Mouse (Mus musculus) spleen, adult 2 months (tissue): ENCODE results near the gene Brip1. TPM values are rescaled to one million over a fixed set of nuclear protein-coding genes. Genes with fewer than 3 reads are reported as not detected.

Experiments
- DNase-seq, 2 experiments: peaks; one replicate each; pipeline versions ENCODE4 v3.0.0 to v3.0.0-alpha.2; 2012 to 2021; ENCODE audit warnings: low spot score in 2 of 2, low read depth in 1 of 2
- H3K27ac ChIP-seq: fragments of 200-500 bp; 2 replicates; pipeline ENCODE4 v1.5.1; 2012; ENCODE audit warnings: low read length, inconsistent platforms; ENCODE audit not compliant: insufficient read depth
- H3K27me3 ChIP-seq: fragments of 200-500 bp; 2 replicates; pipeline ENCODE4 v1.6.1; 2012; ENCODE audit warnings: mild to moderate bottlenecking, moderate library complexity, low read length, inconsistent platforms; ENCODE audit not compliant: control insufficient read depth, insufficient read depth
- H3K36me3 ChIP-seq: fragments of 200-500 bp; 2 replicates; pipeline ENCODE4 v1.6.1; 2012; ENCODE audit warnings: mild to moderate bottlenecking, low read length, inconsistent platforms; ENCODE audit not compliant: control insufficient read depth, insufficient read depth
- H3K4me1 ChIP-seq: fragments of 200-500 bp; 2 replicates; pipeline ENCODE4 v1.6.1; 2011; ENCODE audit warnings: inconsistent platforms; ENCODE audit not compliant: control insufficient read depth, insufficient read depth, insufficient read length
- H3K4me3 ChIP-seq: fragments of 200-500 bp; 2 replicates; pipeline ENCODE4 v1.5.1; 2011; ENCODE audit warnings: mild to moderate bottlenecking, inconsistent platforms; ENCODE audit not compliant: insufficient read depth, insufficient read length; ENCODE audit errors: extremely low read depth
- CTCF ChIP-seq: fragments of 200-500 bp; IDR thresholded peaks from 2 replicates; pipeline ENCODE4 v1.5.1; 2011; ENCODE audit warnings: mild to moderate bottlenecking, inconsistent platforms; ENCODE audit not compliant: insufficient read depth, insufficient read length, insufficient replicate concordance; ENCODE audit errors: extremely low read depth
- POLR2A ChIP-seq: fragments of 200-500 bp; IDR thresholded peaks from 2 replicates; pipeline ENCODE4 v1.6.1; 2011; ENCODE audit warnings: low read depth, low read length, inconsistent platforms
- WGBS: fragments of 180-500 bp; shearing (Covaris S2); methylation state at CpG from one replicate; pipeline ENCODE4 v1.1.7; 2018; 5-methylcytosine and 5-hydroxymethylcytosine counted together
- polyA plus RNA-seq: library from polyadenylated mRNA; depleted of rRNA; stranded (reverse); fragments of >200 nt; gene quantifications from 2 replicates; pipeline ENCODE4 v1.2.3, GENCODE M21; 2012

Gene Brip1
- polyA plus RNA-seq, 1 experiment = 0.16 TPM

DNA sequence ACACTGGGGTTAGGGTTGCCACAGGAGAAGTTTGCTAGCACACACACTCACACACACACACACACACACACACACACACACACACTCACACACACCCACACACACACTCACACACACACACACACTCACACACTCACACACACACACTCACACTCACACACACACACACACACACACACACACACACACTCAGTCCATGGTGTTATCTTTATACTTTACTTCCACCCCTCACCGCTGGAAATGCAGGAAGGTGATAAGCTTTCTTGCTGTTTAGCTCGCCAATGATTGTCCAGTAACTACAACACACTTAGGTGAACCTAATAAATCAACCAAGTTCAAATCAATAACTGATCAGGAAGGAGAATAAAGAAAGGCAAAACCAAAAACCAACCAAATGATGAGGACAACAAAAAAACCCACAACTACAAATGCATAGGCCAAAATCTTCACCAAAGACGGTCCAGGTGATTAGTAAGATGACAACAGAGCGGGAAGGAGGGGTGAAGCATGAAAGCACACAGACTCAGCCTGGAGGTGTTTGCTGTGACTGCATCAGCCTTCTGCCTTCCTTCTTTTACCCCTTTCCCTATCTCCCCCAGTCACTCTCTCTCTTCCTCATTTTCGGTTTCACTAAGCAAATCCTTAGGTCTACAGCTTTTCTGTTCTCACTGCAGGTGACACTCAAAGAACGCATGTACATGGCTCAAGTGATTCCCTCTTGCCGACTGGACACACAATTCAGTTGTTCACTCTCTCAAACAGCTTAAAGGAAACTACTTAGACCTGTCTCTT lies 83.7 kb downstream of the Brip1 start:
- no peaks in the 10 kb centered on the region for H3K27me3 ChIP-seq
- H3K36me3 ChIP-seq = no peaks in the 10 kb centered on the region
- no peaks in the 10 kb centered on the region for H3K4me1 ChIP-seq
- DNase-seq = no peak
- H3K4me3 ChIP-seq = no peak overlapping the region
- TF ChIP-seq CTCF (no peak), POLR2A (no peak)
- H3K27ac ChIP-seq = no peak overlapping the region
- WGBS = 43% methylated on average over 7 of the region's 7 CpGs

DNA sequence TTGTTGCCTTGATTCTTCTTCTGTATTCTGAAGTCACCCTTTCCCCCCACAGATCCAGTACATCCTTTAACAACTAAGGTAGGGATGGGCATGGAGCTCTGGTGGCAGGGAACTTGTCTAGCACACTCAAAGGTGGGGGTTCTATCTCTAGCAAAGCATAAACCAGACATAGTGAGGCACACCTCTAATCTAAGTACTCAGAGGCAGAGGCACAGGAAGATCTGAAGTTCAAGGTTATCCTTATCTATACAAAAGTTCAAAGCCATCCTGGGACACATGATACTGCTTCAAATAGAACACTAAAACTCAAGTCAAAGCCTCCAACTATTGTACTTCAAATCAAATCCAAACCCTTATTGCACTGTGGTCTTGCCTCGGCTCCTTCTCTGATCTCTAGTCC lies 85.0 kb downstream of the Brip1 start:
- Histone ChIP-seq H3K27me3 (no peaks in the 10 kb centered on the region), H3K36me3 (no peaks in the 10 kb centered on the region), H3K27ac (no peak overlapping the region), H3K4me3 (no peak overlapping the region), H3K4me1 (no peaks in the 10 kb centered on the region)
- TF ChIP-seq CTCF (no peak), POLR2A (no peak)
- WGBS = 81% methylated on average over 1 of the region's 1 CpGs
- DNase-seq = no peak

- H3K4me1 ChIP-seq = no peaks in the 10 kb centered on the region
- no peak overlapping the region for H3K27ac ChIP-seq
- H3K4me3 ChIP-seq = no peak overlapping the region
- H3K36me3 ChIP-seq = no peaks in the 10 kb centered on the region
- DNase-seq = no peak
- no peaks in the 10 kb centered on the region for H3K27me3 ChIP-seq
- TF ChIP-seq CTCF = no peak
- TF ChIP-seq POLR2A = no peak
- 39% methylated on average over 4 of the region's 4 CpGs for WGBS
These were observed 93.7 kb downstream of the Brip1 start for GRCm38 (mm10) chr11:86107276-86107675.

- Histone ChIP-seq H3K4me1 (no peaks in the 10 kb centered on the region), H3K27ac (no peak overlapping the region), H3K4me3 (no peak overlapping the region), H3K36me3 (no peaks in the 10 kb centered on the region), H3K27me3 (no peaks in the 10 kb centered on the region)
- DNase-seq = no peak
- TF ChIP-seq CTCF (no peak), POLR2A (no peak)
These were observed 94.4 kb downstream of the Brip1 start for GRCm38 (mm10) chr11:86106596-86106995.

DNA sequence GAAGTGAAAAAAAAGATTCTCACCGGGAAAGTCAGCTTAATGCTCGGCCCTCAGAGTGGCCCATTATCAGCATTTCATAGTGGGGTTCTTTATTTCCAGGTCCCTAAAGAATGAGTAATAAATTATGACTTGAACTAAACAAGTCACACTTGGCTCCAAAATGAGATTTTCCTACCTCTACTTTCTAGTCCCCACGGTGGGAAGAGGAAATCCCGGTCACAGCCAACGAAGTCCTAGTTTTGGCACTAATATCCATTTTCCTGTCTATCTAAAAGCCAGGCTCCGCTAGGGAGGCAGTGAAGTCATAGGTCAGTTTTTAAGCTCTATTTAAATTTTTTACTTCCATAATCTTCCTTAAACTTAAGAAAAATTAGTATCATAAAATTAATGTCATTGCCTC lies 99.8 kb downstream of the Brip1 start:
- 87% methylated on average over 6 of the region's 6 CpGs for WGBS
- H3K4me1 ChIP-seq = no peaks in the 10 kb centered on the region
- no peak for TF ChIP-seq POLR2A
- TF ChIP-seq CTCF = no peak
- no peaks in the 10 kb centered on the region for H3K36me3 ChIP-seq
- no peaks in the 10 kb centered on the region for H3K27me3 ChIP-seq
- no peak overlapping the region for H3K4me3 ChIP-seq
- DNase-seq = no peak
- H3K27ac ChIP-seq = no peak overlapping the region

GRCm38 (mm10) chr11:86099341-86099740 lies 101.7 kb downstream of the Brip1 start:
- WGBS = 74% methylated on average over 2 of the region's 2 CpGs
- Histone ChIP-seq H3K27ac (no peak overlapping the region), H3K4me1 (no peaks in the 10 kb centered on the region), H3K36me3 (no peaks in the 10 kb centered on the region), H3K27me3 (no peaks in the 10 kb centered on the region), H3K4me3 (no peak overlapping the region)
- no peak for TF ChIP-seq CTCF
- DNase-seq = no peak

DNA sequence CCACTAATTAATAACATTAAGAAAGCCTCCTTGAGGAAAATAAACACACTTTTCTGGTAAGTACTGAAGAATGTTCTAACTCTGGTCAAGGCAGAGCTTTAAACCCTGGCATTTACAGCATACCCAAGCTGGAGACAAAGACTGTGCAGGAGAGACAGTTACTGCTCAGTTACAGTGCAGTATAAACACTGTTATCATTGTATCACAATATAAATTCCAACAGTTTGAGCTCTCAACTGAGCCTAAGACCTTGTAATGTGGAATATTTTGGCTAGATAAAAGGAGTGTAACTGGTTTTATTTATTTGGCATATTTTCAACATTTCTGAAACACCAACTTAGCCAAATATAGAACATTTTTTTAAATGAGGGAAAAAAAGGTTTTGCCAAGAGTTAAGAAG lies 112.2 kb downstream of the Brip1 start:
- Histone ChIP-seq H3K27me3 (no peaks in the 10 kb centered on the region), H3K4me3 (no peak overlapping the region), H3K36me3 (no peaks in the 10 kb centered on the region), H3K4me1 (no peaks in the 10 kb centered on the region), H3K27ac (no peak overlapping the region)
- TF ChIP-seq POLR2A (no peak), CTCF (no peak)
- DNase-seq = no peak
